Mouse (Mus musculus): ENCODE results near the gene Bmp15. TPM values are rescaled to one million over a fixed set of nuclear protein-coding genes. Genes with fewer than 3 reads are reported as not detected.

The Bmp15 gene
- 0.17 and 0.33 TPM in 2 replicates for polyA plus RNA-seq (2014; fragmentation: Nextera tagmentation; extraction: Ambion mirVana)

DNA sequence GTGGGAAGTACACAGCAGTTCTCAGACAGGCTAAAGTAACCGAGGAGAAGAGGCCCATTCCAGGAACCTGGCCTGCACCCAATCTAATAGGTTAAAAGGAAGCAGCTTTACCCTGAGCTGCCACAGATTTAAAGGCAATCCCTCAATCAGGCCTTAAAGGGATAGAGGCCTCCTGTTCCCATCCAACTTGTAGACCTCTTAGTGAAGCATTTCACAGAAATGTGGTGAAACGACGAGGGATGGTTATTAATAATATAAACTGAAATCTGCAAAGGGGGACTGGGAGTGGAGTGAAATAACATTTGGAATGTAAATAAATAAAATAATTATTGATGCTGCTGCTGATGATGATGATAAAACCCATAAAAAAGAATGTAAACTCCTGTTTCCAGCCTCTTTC is at the start of gene Bmp15:
Bmp15 (minus strand) TSS at position 101 of the 400 bp plus-strand sequence.
- H3K27me3 ChIP-seq (replicated peaks; ENCODE audit: control insufficient read depth, insufficient read depth, low read length) = no peaks in the 10 kb centered on the region
- no peaks in the 10 kb centered on the region for H3K36me3 ChIP-seq (ENCODE audit: control insufficient read depth, insufficient read depth, low read length)
- no peak within 1 kb of the TSS for H3K4me3 ChIP-seq (ENCODE audit: low read depth, low read length)
- H3K9me3 ChIP-seq (replicated peaks; ENCODE audit: control insufficient read depth, low read length) = no peaks in the 10 kb centered on the region
- no peak within 1 kb of the TSS for H3K4me2 ChIP-seq (ENCODE audit: low read length)
- no peak within 1 kb of the TSS for H3K27ac ChIP-seq (ENCODE audit: low read depth, low read length)
- H3K4me1 ChIP-seq (ENCODE audit: control insufficient read depth, insufficient read depth, low read length) = no peaks in the 10 kb centered on the region
- WGBS = 91% methylated on average over 3 of the region's 3 CpGs
- no peak within 1 kb of the TSS for H3K9ac ChIP-seq (ENCODE audit: low read length)
- DNase-seq (ENCODE audit: low spot score) = no peak
- ATAC-seq = no peak

DNA sequence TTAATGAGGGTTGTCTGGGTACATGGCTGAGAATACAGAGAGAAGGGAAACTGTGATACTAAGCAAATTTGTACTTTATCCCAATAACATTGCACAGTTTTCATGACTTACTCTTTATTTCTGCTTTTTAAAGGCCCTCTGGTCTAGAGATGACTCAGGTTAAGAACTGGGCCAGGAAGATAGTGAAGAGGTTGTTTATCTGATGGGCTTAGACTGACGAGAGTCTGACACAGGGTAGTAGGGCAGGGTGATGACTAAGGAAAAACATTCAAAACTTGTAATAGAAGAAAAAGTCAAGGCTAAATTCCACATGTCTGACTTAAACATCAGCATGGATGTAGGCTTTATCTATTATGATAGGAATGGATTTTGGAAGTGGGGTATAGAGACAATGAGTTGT is 48.3 kb upstream of the Bmp15 start:
- ATAC-seq = no peak

DNA sequence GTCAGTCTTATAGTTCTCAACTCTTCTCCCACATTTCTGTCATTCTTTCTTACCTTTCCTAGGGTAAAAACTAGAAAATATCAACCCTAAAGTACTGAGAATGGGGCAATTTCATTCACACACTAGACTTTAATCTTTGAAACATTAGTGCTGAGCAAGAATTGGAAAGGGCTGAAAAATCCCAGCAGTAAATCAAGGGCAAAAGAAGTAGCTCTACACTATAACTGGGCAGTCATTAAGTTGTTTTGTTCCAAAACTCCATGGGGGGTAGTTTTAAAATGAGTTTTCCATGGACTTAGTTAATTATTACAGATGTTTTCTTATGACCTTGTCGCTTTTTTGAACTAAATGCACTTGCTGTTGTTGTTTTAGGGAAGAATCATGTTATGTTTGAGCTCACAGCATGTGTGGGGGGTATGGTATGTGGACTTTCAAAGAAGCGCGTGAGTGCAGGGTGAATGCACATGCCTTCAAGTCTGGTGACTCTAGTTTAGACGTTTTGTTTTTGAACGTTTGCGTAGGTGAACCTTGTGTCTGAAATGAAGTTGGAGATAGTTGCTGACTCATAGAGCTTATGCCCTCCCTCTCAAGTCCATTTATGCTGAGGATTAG is 37.1 kb upstream of the Bmp15 start:
- H3K4me2 ChIP-seq (ENCODE audit: low read length) = no peak overlapping the region
- no peak for ATAC-seq

More for the DNA sequence above, 48.3 kb upstream of the Bmp15 start:
- Histone ChIP-seq H3K36me3 (ENCODE audit: control insufficient read depth, insufficient read depth, low read length) (no peaks in the 10 kb centered on the region), H3K4me3 (ENCODE audit: low read depth, low read length) (no peak overlapping the region), H3K4me2 (ENCODE audit: low read length) (no peak overlapping the region), H3K9me3 (replicated peaks; ENCODE audit: control insufficient read depth, low read length) (no peaks in the 10 kb centered on the region), H3K4me1 (ENCODE audit: control insufficient read depth, insufficient read depth, low read length) (no peaks in the 10 kb centered on the region), H3K27ac (ENCODE audit: low read depth, low read length) (no peak overlapping the region), H3K27me3 (replicated peaks; ENCODE audit: control insufficient read depth, insufficient read depth, low read length) (no peaks in the 10 kb centered on the region), H3K9ac (ENCODE audit: low read length) (no peak overlapping the region)
- DNase-seq (ENCODE audit: low spot score) = no peak
- 88% methylated on average over 1 of the region's 1 CpGs for WGBS

DNA sequence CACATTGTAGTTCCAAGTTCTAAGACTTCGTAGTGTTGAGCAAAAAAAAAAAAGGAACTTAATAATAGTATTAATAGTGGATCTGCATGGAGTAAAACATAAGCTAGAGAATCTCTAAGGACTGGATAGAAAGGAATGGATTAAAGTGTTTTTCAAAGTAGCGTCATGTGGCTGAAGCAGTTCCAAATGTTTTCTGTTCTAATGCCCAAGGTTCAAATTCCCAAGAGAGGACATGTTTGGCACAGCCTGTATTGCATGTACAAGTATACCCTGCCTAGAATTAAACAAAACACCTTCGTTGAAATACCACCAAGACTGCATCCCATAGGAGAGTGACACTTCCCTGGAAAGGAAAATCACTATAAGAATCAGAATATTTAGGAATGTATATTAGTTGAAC is 36.4 kb upstream of the Bmp15 start:
- no peak for DNase-seq (ENCODE audit: low spot score)
- H3K27ac ChIP-seq (ENCODE audit: low read depth, low read length) = no peak overlapping the region
- H3K27me3 ChIP-seq (replicated peaks; ENCODE audit: control insufficient read depth, insufficient read depth, low read length) = no peaks in the 10 kb centered on the region
- H3K9ac ChIP-seq (ENCODE audit: low read length) = no peak overlapping the region
- WGBS = 70% methylated on average over 3 of the region's 3 CpGs
- ATAC-seq = no peak
- no peaks in the 10 kb centered on the region for H3K9me3 ChIP-seq (replicated peaks; ENCODE audit: control insufficient read depth, low read length)
- H3K4me3 ChIP-seq (ENCODE audit: low read depth, low read length) = no peak overlapping the region
- H3K4me2 ChIP-seq (ENCODE audit: low read length) = no peak overlapping the region
- H3K36me3 ChIP-seq (ENCODE audit: control insufficient read depth, insufficient read depth, low read length) = no peaks in the 10 kb centered on the region
- H3K4me1 ChIP-seq (ENCODE audit: control insufficient read depth, insufficient read depth, low read length) = no peaks in the 10 kb centered on the region

More for the DNA sequence above, 37.1 kb upstream of the Bmp15 start:
- Histone ChIP-seq H3K4me1 (ENCODE audit: control insufficient read depth, insufficient read depth, low read length) (no peaks in the 10 kb centered on the region), H3K27ac (ENCODE audit: low read depth, low read length) (no peak overlapping the region), H3K27me3 (replicated peaks; ENCODE audit: control insufficient read depth, insufficient read depth, low read length) (no peaks in the 10 kb centered on the region), H3K36me3 (ENCODE audit: control insufficient read depth, insufficient read depth, low read length) (no peaks in the 10 kb centered on the region), H3K4me3 (ENCODE audit: low read depth, low read length) (no peak overlapping the region), H3K9me3 (replicated peaks; ENCODE audit: control insufficient read depth, low read length) (no peaks in the 10 kb centered on the region), H3K9ac (ENCODE audit: low read length) (no peak overlapping the region)
- 66% methylated on average over 6 of the region's 6 CpGs for WGBS
- DNase-seq (ENCODE audit: low spot score) = no peak

DNA sequence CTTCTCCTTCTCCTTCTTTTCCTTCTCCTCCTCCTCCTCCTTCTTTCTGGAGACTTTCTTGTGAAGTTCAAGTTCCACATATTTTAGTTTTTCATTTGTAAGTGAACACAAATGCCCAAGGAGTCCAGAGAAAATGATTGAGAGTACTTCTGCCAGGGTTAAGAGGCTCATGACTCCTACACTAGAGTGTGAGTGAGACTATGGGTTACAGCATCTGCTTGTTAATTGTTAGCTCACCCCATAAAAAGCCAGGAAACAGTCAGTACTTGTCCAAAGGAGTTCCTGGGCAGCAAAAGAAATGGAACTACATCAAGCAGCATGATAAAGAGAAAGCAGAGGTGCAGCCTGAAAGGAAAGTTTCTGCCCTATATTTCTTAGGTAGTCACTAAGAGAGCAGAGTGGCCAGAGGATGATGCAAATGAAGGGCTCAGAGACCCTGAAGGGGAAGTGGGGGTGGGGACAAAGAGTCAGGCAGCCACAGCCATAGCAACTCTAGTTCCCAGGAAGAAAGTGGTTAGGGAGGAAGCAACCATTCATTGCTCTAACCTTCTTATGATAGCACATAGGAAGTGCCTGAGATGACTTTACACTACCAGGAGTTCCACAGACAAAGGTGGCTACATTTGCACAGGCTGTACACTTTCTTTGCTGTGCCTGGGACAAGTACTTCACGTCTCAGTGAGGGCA is 24.9 kb upstream of the Bmp15 start:
- Histone ChIP-seq H3K9ac (ENCODE audit: low read length) (no peak overlapping the region), H3K27ac (ENCODE audit: low read depth, low read length) (no peak overlapping the region), H3K9me3 (replicated peaks; ENCODE audit: control insufficient read depth, low read length) (no peaks in the 10 kb centered on the region), H3K36me3 (ENCODE audit: control insufficient read depth, insufficient read depth, low read length) (no peaks in the 10 kb centered on the region), H3K4me1 (ENCODE audit: control insufficient read depth, insufficient read depth, low read length) (no peaks in the 10 kb centered on the region), H3K27me3 (replicated peaks; ENCODE audit: control insufficient read depth, insufficient read depth, low read length) (no peaks in the 10 kb centered on the region), H3K4me3 (ENCODE audit: low read depth, low read length) (no peak overlapping the region), H3K4me2 (ENCODE audit: low read length) (no peak overlapping the region)
- ATAC-seq (no peak), DNase-seq (ENCODE audit: low spot score) (no peak)
- 60% methylated on average over 1 of the region's 1 CpGs for WGBS

DNA sequence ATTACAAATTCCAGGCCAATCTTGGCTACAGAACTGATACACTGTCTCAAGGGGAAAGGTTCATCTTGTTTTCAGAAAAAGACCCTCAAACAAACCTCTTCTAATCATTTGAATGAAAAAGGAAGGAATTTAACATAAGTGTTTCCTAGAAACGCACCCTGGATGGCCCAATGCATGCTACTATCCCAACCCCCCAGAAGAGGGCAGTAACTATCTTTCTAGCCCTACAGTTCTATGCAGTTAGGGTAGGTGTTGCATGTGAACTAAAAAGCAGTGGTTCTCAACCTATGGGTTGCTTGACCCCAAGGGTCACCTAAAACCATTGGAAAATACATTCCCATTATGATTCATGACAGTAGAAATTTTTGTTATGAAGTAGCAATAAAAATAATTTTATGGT is 3.5 kb upstream of the Bmp15 start:
- no peak overlapping the region for H3K4me3 ChIP-seq (ENCODE audit: low read depth, low read length)
- no peak overlapping the region for H3K27ac ChIP-seq (ENCODE audit: low read depth, low read length)
- WGBS = 38% methylated on average over 1 of the region's 1 CpGs
- H3K9me3 ChIP-seq (replicated peaks; ENCODE audit: control insufficient read depth, low read length) = no peaks in the 10 kb centered on the region
- no peak overlapping the region for H3K9ac ChIP-seq (ENCODE audit: low read length)
- peak; percentile 11 for DNase-seq (ENCODE audit: low spot score)
- H3K4me2 ChIP-seq (ENCODE audit: low read length) = no peak overlapping the region
- no peaks in the 10 kb centered on the region for H3K4me1 ChIP-seq (ENCODE audit: control insufficient read depth, insufficient read depth, low read length)
- H3K27me3 ChIP-seq (replicated peaks; ENCODE audit: control insufficient read depth, insufficient read depth, low read length) = no peaks in the 10 kb centered on the region
- no peak for ATAC-seq
- H3K36me3 ChIP-seq (ENCODE audit: control insufficient read depth, insufficient read depth, low read length) = no peaks in the 10 kb centered on the region

DNA sequence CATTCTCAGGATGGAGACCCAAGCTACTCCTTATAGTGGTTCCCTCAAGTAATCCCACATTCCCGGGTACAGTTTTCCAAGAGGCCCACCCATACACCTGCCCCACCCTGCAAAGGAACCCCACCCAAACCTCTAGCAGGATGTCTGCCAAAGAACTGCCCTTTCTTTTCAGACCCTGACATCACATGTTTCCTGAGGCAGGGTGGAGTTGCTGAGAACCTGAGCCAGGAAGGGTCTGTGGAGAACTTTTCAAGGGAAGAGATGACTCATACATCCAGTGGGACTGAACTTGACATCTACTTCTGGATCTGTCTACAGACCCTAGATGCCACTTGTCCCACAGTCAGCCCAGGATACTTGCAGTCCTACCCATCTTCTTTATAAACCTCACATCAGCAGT is 2.8 kb downstream of the Bmp15 start:
- H3K27ac ChIP-seq (ENCODE audit: low read depth, low read length) = no peak overlapping the region
- no peaks in the 10 kb centered on the region for H3K27me3 ChIP-seq (replicated peaks; ENCODE audit: control insufficient read depth, insufficient read depth, low read length)
- ATAC-seq = no peak
- no peaks in the 10 kb centered on the region for H3K9me3 ChIP-seq (replicated peaks; ENCODE audit: control insufficient read depth, low read length)
- no peak overlapping the region for H3K9ac ChIP-seq (ENCODE audit: low read length)
- no peaks in the 10 kb centered on the region for H3K4me1 ChIP-seq (ENCODE audit: control insufficient read depth, insufficient read depth, low read length)
- no peaks in the 10 kb centered on the region for H3K36me3 ChIP-seq (ENCODE audit: control insufficient read depth, insufficient read depth, low read length)
- WGBS = 77% methylated on average over 1 of the region's 1 CpGs
- no peak overlapping the region for H3K4me2 ChIP-seq (ENCODE audit: low read length)
- H3K4me3 ChIP-seq (ENCODE audit: low read depth, low read length) = no peak overlapping the region
- no peak for DNase-seq (ENCODE audit: low spot score)

Other genes starting within 250 kb of the Bmp15 start
- gene AU022751, start 237.3 kb downstream of the Bmp15 start, polyA plus RNA-seq (2014; fragmentation: Nextera tagmentation; extraction: Ambion mirVana) = not detected in 2 replicates
- gene Nudt10, start 147.7 kb downstream of the Bmp15 start, polyA plus RNA-seq (2014; fragmentation: Nextera tagmentation; extraction: Ambion mirVana) = 52.5 and 64.9 TPM in 2 replicates
- 1.7 and 1.8 TPM in 2 replicates for gene Shroom4, start 79.1 kb upstream of the Bmp15 start, polyA plus RNA-seq (2014; fragmentation: Nextera tagmentation; extraction: Ambion mirVana)

Data from forebrain, embryonic 14.5 days (tissue).